Mouse (Mus musculus): ENCODE measurements around the gene Hmgb1. TPM values are rescaled to one million over a fixed set of nuclear protein-coding genes. Genes with fewer than 3 reads are reported as not detected.
A peak's percentile ranks its signal among the peaks of the same experiment; 100 is the strongest.
"Not testable (repeated sequence)": the region's sequence is repeated elsewhere in the genome, so short reads cannot be mapped to it uniquely, and the experiment has no call there.

Hmgb1 gene
- total RNA-seq, 2 experiments from 2014 or later, result 125 to 128 TPM

GRCm38 (mm10) chr5:149164881-149165280 is 19.4 kb downstream of the Hmgb1 start:
- no peak for DNase-seq (ENCODE audit: extremely low spot score in 1 of 2, low spot score in 2 of 2)
- TF ChIP-seq CTCF (IDR thresholded peaks at IDR 0.05), result no peak
- no peak overlapping the region for H3K27ac ChIP-seq
- intact Hi-C loops (cut with DNase I), result no loop called here
- no peak overlapping the region for H3K4me3 ChIP-seq

- Histone ChIP-seq H3K4me3 (no peak overlapping the region), H3K27ac (no peak overlapping the region)
- TF ChIP-seq CTCF (IDR thresholded peaks at IDR 0.05), result no peak
- intact Hi-C loops (cut with DNase I), result no loop called here
- no peak for DNase-seq (ENCODE audit: extremely low spot score in 1 of 2, low spot score in 2 of 2)
These were observed 21.4 kb downstream of the Hmgb1 start for GRCm38 (mm10) chr5:149162890-149163289.

GRCm38 (mm10) chr5:149160469-149160868 is 23.8 kb downstream of the Hmgb1 start:
- no peak for DNase-seq (ENCODE audit: extremely low spot score in 1 of 2, low spot score in 2 of 2)
- TF ChIP-seq CTCF (IDR thresholded peaks at IDR 0.05), result no peak
- Histone ChIP-seq H3K27ac (no peak overlapping the region), H3K4me3 (no peak overlapping the region)
- intact Hi-C loops (cut with DNase I), result no loop called here

- no peak for DNase-seq (ENCODE audit: extremely low spot score in 1 of 2, low spot score in 2 of 2)
- H3K27ac ChIP-seq, result no peak overlapping the region
- H3K4me3 ChIP-seq, result no peak overlapping the region
- TF ChIP-seq CTCF (IDR thresholded peaks at IDR 0.05), result no peak
- intact Hi-C loops (cut with DNase I), result no loop called here
These were observed 25.3 kb downstream of the Hmgb1 start for GRCm38 (mm10) chr5:149159021-149159420.

GRCm38 (mm10) chr5:149156886-149157563 is 27.3 kb downstream of the Hmgb1 start:
- no peak for DNase-seq (ENCODE audit: extremely low spot score in 1 of 2, low spot score in 2 of 2)
- H3K27ac ChIP-seq, result no peak overlapping the region
- intact Hi-C loops (cut with DNase I), result no loop called here
- no peak overlapping the region for H3K4me3 ChIP-seq
- no peak for TF ChIP-seq CTCF (IDR thresholded peaks at IDR 0.05)

- Histone ChIP-seq H3K4me3 (no peak overlapping the region), H3K27ac (no peak overlapping the region)
- no peak for DNase-seq (ENCODE audit: extremely low spot score in 1 of 2, low spot score in 2 of 2)
- no peak for TF ChIP-seq CTCF (IDR thresholded peaks at IDR 0.05)
- intact Hi-C loops (cut with DNase I), result no loop called here
These were observed 31.5 kb downstream of the Hmgb1 start for GRCm38 (mm10) chr5:149152774-149153155.

- Histone ChIP-seq H3K4me3 (no peak overlapping the region), H3K27ac (no peak overlapping the region)
- intact Hi-C loops (cut with DNase I), result no loop called here
- TF ChIP-seq CTCF (IDR thresholded peaks at IDR 0.05), result no peak
- DNase-seq (ENCODE audit: extremely low spot score in 1 of 2, low spot score in 2 of 2), result no peak
These were observed 32.1 kb downstream of the Hmgb1 start for GRCm38 (mm10) chr5:149152063-149152773.

- no peak for DNase-seq (ENCODE audit: extremely low spot score in 1 of 2, low spot score in 2 of 2)
- intact Hi-C loops (cut with DNase I), result no loop called here
- no peak for TF ChIP-seq CTCF (IDR thresholded peaks at IDR 0.05)
- Histone ChIP-seq H3K4me3 (no peak overlapping the region), H3K27ac (no peak overlapping the region)
These were observed 33.4 kb downstream of the Hmgb1 start for GRCm38 (mm10) chr5:149150882-149151281.

- intact Hi-C loops (cut with DNase I), result no loop called here
- Histone ChIP-seq H3K27ac (no peak overlapping the region), H3K4me3 (no peak overlapping the region)
- no peak for TF ChIP-seq CTCF (IDR thresholded peaks at IDR 0.05)
- no peak for DNase-seq (ENCODE audit: extremely low spot score in 1 of 2, low spot score in 2 of 2)
These were observed 36.8 kb downstream of the Hmgb1 start for GRCm38 (mm10) chr5:149147386-149148000.

- intact Hi-C loops (cut with DNase I), result no loop called here
- no peak for DNase-seq (ENCODE audit: extremely low spot score in 1 of 2, low spot score in 2 of 2)
These were observed 37.6 kb downstream of the Hmgb1 start for GRCm38 (mm10) chr5:149146691-149147090.

GRCm38 (mm10) chr5:149143766-149144375 is 40.4 kb downstream of the Hmgb1 start:
- 0 out of 2 replicates have a peak overlapping the region, but pooled peaks have one; percentile 36 for H3K27ac ChIP-seq
- no peak for TF ChIP-seq CTCF (IDR thresholded peaks at IDR 0.05)
- intact Hi-C loops (cut with DNase I), result loop anchor here (2.0 kb wide), 1 partner anchor 35 kb away; no protein-coding TSS in a partner anchor
- DNase-seq (ENCODE audit: extremely low spot score in 1 of 2, low spot score in 2 of 2), result peak; percentile 64
- H3K4me3 ChIP-seq, result peak overlapping the region; percentile 23

More at GRCm38 (mm10) chr5:149146691-149147090, 37.6 kb downstream of the Hmgb1 start:
- no peak overlapping the region for H3K4me3 ChIP-seq
- TF ChIP-seq CTCF (IDR thresholded peaks at IDR 0.05), result no peak
- no peak overlapping the region for H3K27ac ChIP-seq

- H3K4me3 ChIP-seq; DNase-seq (ENCODE audit: extremely low spot score in 1 of 2, low spot score in 2 of 2); intact Hi-C loops (cut with DNase I); H3K27ac ChIP-seq: not testable (repeated sequence)
These were observed 43.1 kb downstream of the Hmgb1 start for GRCm38 (mm10) chr5:149141155-149141554.

Measured in left cerebral cortex, adult 2 months (tissue).